Mouse (Mus musculus): Measurements from ENCODE around the gene Dpp9.

Gene Dpp9

GRCm38 (mm10) chr17:56218377-56219191 lies at the start of gene Dpp9:
Gene Dpp9, minus strand, starts transcription at chr17:56218905.
- peak; percentile 95 to 97 for DNase-seq (ENCODE audit: inconsistent age in 2 of 2, low spot score in 1 of 2)

DNA sequence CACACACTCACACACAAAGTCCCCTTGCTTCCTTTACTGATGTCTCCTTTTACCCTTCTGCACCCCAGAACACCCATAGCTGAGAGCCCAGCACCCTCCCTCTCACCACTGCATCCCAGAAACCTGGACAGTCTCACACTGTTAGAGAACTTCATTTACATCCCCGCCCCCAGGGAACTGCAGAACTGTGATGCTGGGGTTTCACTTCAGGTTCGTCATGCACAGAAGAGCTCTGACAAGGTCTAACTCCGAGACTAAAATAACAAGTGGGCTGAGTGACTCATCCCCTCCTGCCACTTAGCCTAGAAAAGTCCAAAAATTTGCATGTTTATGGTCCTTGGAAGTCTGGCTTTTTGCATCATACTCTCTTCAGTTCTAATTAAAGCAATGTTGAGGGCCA lies 47.6 kb upstream of the Dpp9 start:
- DNase-seq (ENCODE audit: inconsistent age in 2 of 2, low spot score in 1 of 2), result peak; percentile 77 to 91

DNA sequence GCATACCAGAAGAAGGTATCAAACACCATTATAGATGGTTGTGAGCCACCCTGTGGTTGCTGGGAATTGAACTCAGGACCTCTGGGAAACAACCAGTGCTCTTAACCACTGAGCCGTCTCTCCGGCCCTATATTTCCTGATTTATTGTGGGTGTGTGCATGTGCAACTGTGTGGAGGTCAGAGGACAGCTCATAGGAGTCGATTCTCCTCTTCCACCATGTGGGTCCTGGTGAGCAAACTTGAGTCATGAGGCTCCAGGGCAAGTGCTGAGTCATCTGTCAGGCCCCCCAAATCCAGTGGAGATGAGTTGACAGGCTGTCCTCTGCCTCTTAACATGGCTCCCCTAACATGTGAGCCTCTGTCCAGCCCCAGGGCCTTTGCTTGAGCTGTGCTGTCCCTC lies 47.2 kb upstream of the Dpp9 start:
- peak in 1 of 2 experiments; percentile 61 for DNase-seq (ENCODE audit: inconsistent age in 2 of 2, low spot score in 1 of 2)

GRCm38 (mm10) chr17:56265011-56265410 lies 46.3 kb upstream of the Dpp9 start:
- DNase-seq (ENCODE audit: inconsistent age in 2 of 2, low spot score in 1 of 2), result peak in 1 of 2 experiments; percentile 76

- peak; percentile 80 to 93 for DNase-seq (ENCODE audit: inconsistent age in 2 of 2, low spot score in 1 of 2)
Observed at GRCm38 (mm10) chr17:56264020-56264419, 45.3 kb upstream of the Dpp9 start.

DNA sequence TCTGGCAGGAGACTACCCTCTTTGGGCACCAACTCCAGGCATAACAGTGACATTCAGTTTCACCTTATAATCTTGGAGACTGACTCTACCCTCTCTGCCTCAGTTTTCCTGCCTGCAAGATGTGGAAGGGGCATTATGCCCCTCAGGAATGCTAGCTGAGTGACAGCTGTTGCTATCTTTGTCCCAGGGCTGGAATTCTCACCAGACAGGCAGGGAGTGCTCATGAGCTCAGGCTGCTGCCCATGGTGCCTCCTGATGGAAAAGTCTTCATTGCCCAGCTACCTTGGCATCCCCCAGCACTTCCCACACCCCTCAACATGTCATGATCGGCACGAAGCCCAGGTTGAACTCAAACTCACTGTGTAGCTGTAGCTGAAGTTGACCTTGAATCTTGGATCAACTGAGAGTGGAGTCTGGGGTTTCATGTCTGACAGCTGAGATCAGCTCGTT lies 44.0 kb upstream of the Dpp9 start:
- peak in 1 of 2 experiments; percentile 46 for DNase-seq (ENCODE audit: inconsistent age in 2 of 2, low spot score in 1 of 2)

DNA sequence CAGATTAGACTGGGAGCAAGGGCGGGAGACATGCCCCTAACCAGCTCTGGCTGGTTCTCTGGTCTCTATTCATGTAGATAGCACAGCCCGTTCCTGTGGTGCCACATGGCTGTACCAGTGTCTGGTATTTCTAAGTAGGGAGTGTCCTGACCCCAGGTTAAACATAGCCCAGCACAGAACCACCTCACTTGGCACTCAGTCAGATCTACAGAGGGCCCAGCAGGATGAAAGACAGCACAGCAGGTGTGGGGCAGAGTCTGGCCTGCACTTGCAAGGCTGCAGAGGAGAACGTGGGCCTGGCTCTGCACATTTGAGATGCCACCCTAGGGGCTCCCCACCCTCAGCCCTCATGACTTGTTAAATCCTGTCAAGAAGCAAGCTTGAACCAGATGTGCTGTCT lies 42.5 kb upstream of the Dpp9 start:
- peak in 1 of 2 experiments; percentile 45 for DNase-seq (ENCODE audit: inconsistent age in 2 of 2, low spot score in 1 of 2)

- DNase-seq (ENCODE audit: inconsistent age in 2 of 2, low spot score in 1 of 2), result peak; percentile 11 to 35
Observed at GRCm38 (mm10) chr17:56259301-56260037, 40.8 kb upstream of the Dpp9 start.

- peak in 1 of 2 experiments; percentile 23 for DNase-seq (ENCODE audit: inconsistent age in 2 of 2, low spot score in 1 of 2)
Observed at GRCm38 (mm10) chr17:56258812-56259211, 40.1 kb upstream of the Dpp9 start.

- peak; percentile 27 to 44 for DNase-seq (ENCODE audit: inconsistent age in 2 of 2, low spot score in 1 of 2)
Observed at GRCm38 (mm10) chr17:56258269-56258668, 39.6 kb upstream of the Dpp9 start.

DNA sequence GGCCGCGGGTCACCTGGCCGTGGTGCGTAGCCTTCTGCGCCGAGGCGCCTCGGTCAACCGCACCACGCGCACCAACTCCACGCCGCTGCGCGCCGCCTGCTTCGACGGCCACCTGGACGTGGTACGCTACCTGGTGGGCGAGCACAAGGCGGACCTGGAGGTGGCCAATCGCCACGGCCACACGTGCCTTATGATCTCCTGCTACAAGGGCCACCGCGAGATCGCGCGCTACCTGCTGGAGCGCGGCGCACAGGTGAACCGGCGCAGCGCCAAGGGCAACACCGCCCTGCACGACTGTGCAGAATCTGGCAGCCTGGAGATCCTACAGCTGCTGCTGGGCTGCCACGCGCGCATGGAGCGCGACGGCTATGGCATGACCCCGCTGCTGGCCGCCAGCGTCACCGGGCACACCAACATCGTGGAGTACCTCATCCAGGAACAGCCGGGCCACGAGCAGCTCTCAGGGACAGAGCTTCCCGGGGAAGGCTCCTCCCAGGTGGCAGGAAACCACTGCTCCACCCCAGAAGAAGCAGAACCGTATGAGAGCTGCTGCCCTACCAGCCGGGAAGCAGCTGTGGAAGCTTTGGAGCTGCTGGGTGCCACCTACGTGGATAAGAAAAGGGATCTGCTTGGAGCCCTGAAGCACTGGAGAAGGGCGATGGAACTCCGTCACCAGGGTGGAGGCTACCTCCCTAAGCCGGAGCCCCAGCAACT lies 38.6 kb upstream of the Dpp9 start:
- peak in 1 of 2 experiments; percentile 71 for DNase-seq (ENCODE audit: inconsistent age in 2 of 2, low spot score in 1 of 2)

DNA sequence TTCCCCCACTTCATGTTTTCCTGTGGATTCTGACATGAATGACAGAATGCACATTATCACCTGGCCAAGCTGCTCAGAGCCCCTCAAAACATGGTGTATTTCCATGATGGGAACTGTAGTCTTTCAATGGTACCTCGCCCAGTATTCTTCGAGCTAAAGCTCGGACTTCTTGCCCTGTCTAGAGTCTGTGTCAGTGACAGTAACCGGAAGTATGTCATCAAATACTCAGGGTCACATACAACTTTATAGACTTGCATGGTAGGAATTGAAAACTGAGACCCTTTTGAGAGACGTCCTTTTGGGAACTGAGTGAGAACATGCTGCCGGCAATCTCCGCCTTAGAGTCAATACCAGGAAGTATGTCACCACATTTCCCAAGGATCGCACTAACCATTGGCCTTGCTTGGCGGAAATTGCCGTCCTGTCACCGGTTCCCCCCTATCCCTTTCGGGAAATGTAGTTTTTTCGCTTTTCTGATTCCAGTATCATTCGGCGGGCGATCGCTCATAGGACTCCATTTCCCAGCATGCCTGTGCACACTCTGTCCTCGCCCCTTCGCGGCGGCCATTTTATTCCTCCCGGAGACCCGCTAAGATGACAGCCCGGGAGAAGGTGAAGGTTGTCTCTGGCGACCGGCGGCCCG lies 37.7 kb upstream of the Dpp9 start, which contains the start of gene Fem1a:
Gene Fem1a, plus strand, starts transcription at position 572 of the 643 bp plus-strand sequence.
- DNase-seq (ENCODE audit: inconsistent age in 2 of 2, low spot score in 1 of 2), result peak; percentile 96 to 98

DNA sequence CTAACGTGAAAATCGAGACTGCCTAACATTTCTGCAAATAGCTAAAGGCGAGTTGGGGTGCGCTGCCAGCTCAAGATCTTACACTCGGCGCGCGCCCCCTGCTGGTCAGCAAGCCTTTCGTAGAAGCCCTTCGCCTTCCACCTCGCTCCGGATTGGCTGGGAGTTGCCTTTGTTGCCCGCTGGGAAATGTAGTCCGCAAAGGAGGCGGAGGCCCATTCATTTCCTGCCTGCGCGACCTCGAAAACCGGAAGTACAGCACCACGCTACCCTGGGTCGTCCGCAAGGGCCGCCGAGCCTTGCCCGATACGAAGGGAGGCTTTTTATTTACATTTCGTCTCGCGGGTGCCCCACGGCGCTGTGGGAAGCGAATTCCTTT lies 37.1 kb upstream of the Dpp9 start:
- peak; percentile 98 to 99 for DNase-seq (ENCODE audit: inconsistent age in 2 of 2, low spot score in 1 of 2)

- peak; percentile 67 to 80 for DNase-seq (ENCODE audit: inconsistent age in 2 of 2, low spot score in 1 of 2)
Observed at GRCm38 (mm10) chr17:56255429-56255828, 36.7 kb upstream of the Dpp9 start.

- peak; percentile 29 to 42 for DNase-seq (ENCODE audit: inconsistent age in 2 of 2, low spot score in 1 of 2)
Observed at GRCm38 (mm10) chr17:56254695-56255094, 36.0 kb upstream of the Dpp9 start.

DNA sequence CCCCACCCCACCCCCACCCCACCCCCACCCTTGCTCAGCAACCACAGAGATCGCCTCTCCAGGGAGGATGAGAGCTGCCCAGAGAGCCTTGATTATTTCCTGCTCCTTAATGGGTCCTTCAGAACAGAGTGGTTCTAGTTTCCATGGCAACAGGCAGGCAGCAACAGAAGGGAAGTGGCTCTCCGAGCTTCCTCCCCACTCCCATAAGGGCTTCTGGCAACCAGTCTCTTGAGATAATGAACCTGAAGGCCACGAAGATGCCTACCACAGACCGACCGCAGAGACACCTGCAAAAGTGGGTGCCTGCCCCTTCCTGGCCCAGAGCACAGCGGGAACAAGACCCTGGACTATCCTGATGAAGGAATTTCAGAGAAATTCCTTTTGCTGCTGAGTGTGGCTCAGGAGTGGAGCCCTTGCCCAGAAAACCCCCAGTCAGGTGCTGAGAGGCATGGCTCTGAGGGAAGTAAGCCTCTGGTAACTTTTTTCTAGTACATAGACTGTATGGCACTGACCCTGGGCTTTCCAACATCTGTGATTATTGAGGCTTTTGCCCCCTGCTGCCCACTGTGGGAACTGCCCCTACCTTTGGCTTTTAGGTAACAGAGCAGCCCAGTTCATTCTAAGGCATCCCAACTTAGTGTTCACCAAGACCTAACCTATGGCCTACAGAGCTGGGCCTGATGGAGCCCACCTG lies 32.6 kb upstream of the Dpp9 start:
- peak; percentile 70 to 92 for DNase-seq (ENCODE audit: inconsistent age in 2 of 2, low spot score in 1 of 2)

GRCm38 (mm10) chr17:56245608-56246007 lies 26.9 kb upstream of the Dpp9 start:
- DNase-seq (ENCODE audit: inconsistent age in 2 of 2, low spot score in 1 of 2), result no peak

GRCm38 (mm10) chr17:56241541-56242401 lies 23.1 kb upstream of the Dpp9 start:
- DNase-seq (ENCODE audit: inconsistent age in 2 of 2, low spot score in 1 of 2), result peak; percentile 82 to 93

GRCm38 (mm10) chr17:56233818-56234469 lies 15.2 kb upstream of the Dpp9 start:
- DNase-seq (ENCODE audit: inconsistent age in 2 of 2, low spot score in 1 of 2), result peak in 1 of 2 experiments; percentile 58

Data from adrenal gland, adult (tissue).